Mouse (Mus musculus) limb, embryonic 15.5 days (tissue): Measurements from ENCODE around the gene Lamtor3. TPM values are rescaled to one million over a fixed set of nuclear protein-coding genes. Genes with fewer than 3 reads are reported as not detected.

Source experiments
- ATAC-seq: fragments of 200-750 bp; cut with Nextera tagmentation; 2 replicates; pipeline ENCODE4 v1.8.0; 2017; ENCODE audit warnings: low read depth, moderate TSS enrichment; ENCODE audit not compliant: insufficient number of reproducible peaks, low FRiP score, low TSS enrichment
- H3K27ac ChIP-seq: fragments of 300-500 bp; sonication (generic); 2 replicates; pipeline ENCODE4 v1.5.1; 2015; ENCODE audit warnings: moderate library complexity, mild to moderate bottlenecking, inconsistent platforms
- H3K27me3 ChIP-seq: fragments of 300-500 bp; sonication (generic); 2 replicates; pipeline ENCODE4 v1.6.1; 2015; ENCODE audit warnings: inconsistent platforms
- H3K36me3 ChIP-seq: fragments of 300-500 bp; sonication (generic); 2 replicates; pipeline ENCODE4 v1.6.1; 2015; ENCODE audit warnings: inconsistent platforms
- H3K4me1 ChIP-seq: fragments of 300-500 bp; sonication (generic); 2 replicates; pipeline ENCODE4 v1.6.1; 2015; ENCODE audit warnings: inconsistent platforms
- H3K4me2 ChIP-seq: fragments of 300-500 bp; sonication (generic); 2 replicates; pipeline ENCODE4 v1.6.1; 2015; ENCODE audit warnings: mild to moderate bottlenecking, inconsistent platforms
- H3K4me3 ChIP-seq: fragments of 300-500 bp; sonication (generic); 2 replicates; pipeline ENCODE4 v1.5.1; 2015; ENCODE audit warnings: mild to moderate bottlenecking, inconsistent platforms
- H3K9ac ChIP-seq: fragments of 300-500 bp; sonication (generic); 2 replicates; pipeline ENCODE4 v1.6.1; 2015; ENCODE audit warnings: inconsistent platforms
- H3K9me3 ChIP-seq: fragments of 300-500 bp; sonication (generic); 2 replicates; pipeline ENCODE4 v1.6.1; 2016; ENCODE audit warnings: inconsistent platforms
- WGBS: fragments of 180-500 bp; shearing (Covaris S2); methylation state at CpG from one replicate; pipeline ENCODE4 v1.1.7; 2015; 5-methylcytosine and 5-hydroxymethylcytosine counted together
- polyA plus RNA-seq: library from polyadenylated mRNA; unstranded; fragments of >200 nt; fragmentation: Nextera tagmentation; extraction: Ambion mirVana; gene quantifications from 2 replicates; pipeline ENCODE4 v1.2.1, GENCODE M21; 2015

Lamtor3 gene
- 116 TPM in 2 replicates for polyA plus RNA-seq

DNA sequence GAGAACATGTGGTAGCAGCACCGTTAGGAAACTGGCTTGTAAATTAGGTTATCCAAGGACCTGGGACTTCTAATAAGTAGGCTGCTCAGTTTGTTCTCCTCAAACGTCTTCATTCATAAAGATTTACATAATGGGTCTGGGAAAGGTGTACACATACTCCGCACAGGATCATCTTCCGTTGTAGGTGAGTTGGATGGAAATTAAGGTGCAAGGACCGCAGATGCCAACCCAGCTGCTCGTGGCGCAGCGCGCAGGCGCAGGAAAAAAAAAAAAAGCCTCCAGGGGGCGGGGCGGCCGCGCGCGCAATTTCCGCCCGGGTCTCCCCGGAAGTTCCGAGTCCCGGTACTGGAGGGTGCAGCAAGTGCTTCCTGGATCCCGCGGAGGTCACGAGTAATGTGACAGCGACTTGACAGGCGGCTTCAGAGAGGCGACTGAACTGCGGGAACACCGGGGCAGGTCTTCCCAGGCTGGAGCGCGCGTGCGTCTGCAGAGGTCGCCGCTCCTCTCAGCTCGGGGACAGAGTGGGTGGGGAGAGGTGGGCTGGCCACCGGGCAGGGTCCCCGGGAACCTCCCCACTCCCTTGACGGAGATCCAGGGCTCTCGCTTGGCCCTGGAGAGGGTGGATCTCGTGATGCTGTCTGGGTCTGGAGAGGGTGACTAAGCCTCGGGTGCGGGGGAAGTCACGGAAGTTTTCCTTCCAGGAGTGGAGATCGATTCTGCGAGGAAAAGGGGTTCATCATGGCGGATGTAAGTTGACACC is at the start of gene Lamtor3:
TSS of gene Lamtor3 (plus strand) at position 335 of the 760 bp plus-strand sequence.
- H3K27me3 ChIP-seq, result no peaks in the 10 kb centered on the region
- peaks cover 17% of the 10 kb centered on the region for H3K4me1 ChIP-seq
- WGBS, result under 1% methylated on average over 47 of the region's 47 CpGs
- peak within 1 kb of the TSS; percentile 71 for H3K9ac ChIP-seq
- H3K9me3 ChIP-seq, result no peaks in the 10 kb centered on the region
- peaks cover 14% of the 10 kb centered on the region for H3K36me3 ChIP-seq
- H3K4me3 ChIP-seq, result peak within 1 kb of the TSS; percentile 89
- peak within 1 kb of the TSS; percentile 85 for H3K27ac ChIP-seq
- peak within 1 kb of the TSS; percentile 48 for H3K4me2 ChIP-seq
- ATAC-seq, result peak; percentile 86

DNA sequence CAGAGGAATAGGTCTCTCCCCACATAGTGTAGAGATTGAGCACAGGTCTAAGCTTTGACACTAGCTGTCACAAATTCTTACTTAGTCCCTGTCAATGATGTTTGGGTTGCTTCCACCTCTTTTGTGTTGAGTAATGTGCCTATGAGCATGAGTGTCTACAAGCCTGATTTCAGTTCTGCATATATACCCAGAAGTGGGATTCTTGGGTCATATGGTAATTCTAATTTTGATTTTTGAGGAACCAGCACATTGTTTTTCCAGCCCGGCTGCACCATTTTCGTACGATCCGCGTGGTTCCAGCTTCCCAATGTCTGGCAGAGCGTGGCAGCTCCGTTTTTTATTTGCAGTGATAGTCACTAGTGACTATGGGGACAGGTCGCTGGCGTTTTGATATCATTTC is 48.9 kb upstream of the Lamtor3 start:
- H3K9me3 ChIP-seq, result no peaks in the 10 kb centered on the region
- no peaks in the 10 kb centered on the region for H3K27me3 ChIP-seq
- no peak overlapping the region for H3K4me2 ChIP-seq
- 92% methylated on average over 9 of the region's 9 CpGs for WGBS
- H3K4me3 ChIP-seq, result no peak overlapping the region
- H3K4me1 ChIP-seq, result peaks cover 13% of the 10 kb centered on the region
- H3K9ac ChIP-seq, result no peak overlapping the region
- no peak overlapping the region for H3K27ac ChIP-seq
- H3K36me3 ChIP-seq, result 0 out of 2 replicates have a peak, but pooled peaks cover 3% of the 10 kb centered on the region
- no peak for ATAC-seq

GRCm38 (mm10) chr3:137879313-137879712 is 39.0 kb upstream of the Lamtor3 start:
- WGBS, result 78% methylated on average over 3 of the region's 3 CpGs
- Histone ChIP-seq H3K27ac (no peak overlapping the region), H3K27me3 (no peaks in the 10 kb centered on the region), H3K4me1 (no peaks in the 10 kb centered on the region), H3K4me3 (no peak overlapping the region), H3K36me3 (peaks cover 7% of the 10 kb centered on the region), H3K9ac (no peak overlapping the region), H3K9me3 (no peaks in the 10 kb centered on the region), H3K4me2 (no peak overlapping the region)
- ATAC-seq, result no peak

DNA sequence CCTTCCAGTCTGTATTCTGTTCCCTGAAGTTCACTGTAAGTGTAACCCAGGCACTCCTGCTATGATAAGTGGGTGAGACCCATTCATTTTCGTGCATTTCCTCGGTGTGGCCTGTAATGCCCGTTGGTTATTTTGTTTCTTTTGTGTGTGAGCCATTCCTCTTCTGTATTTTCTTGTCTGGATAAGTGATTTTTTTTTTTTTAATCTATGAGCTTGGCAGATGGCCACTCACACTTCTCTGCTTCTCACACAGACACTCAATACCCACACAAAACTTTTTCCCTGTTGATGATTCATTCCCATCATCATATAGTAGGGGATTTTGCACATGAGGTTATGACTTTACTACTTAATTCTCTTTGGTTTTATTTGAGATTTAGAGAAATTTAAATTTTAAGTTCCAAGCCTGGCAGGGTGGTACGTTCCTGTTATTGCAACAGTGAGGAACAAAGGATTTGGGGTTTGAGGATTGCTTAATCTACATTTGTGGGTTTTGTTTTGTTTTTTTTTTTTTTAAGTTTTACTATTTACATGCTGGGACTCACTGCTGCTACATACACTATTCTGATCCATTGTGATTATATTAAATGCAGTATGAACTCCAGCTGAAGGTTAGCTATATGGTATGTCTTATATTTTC is 38.1 kb upstream of the Lamtor3 start:
- H3K9ac ChIP-seq, result no peak overlapping the region
- 83% methylated on average over 4 of the region's 4 CpGs for WGBS
- H3K27ac ChIP-seq, result no peak overlapping the region
- peaks cover 7% of the 10 kb centered on the region for H3K36me3 ChIP-seq
- H3K4me2 ChIP-seq, result no peak overlapping the region
- H3K27me3 ChIP-seq, result no peaks in the 10 kb centered on the region
- H3K4me3 ChIP-seq, result no peak overlapping the region
- H3K9me3 ChIP-seq, result no peaks in the 10 kb centered on the region
- ATAC-seq, result no peak
- H3K4me1 ChIP-seq, result no peaks in the 10 kb centered on the region

GRCm38 (mm10) chr3:137881093-137881492 is 37.2 kb upstream of the Lamtor3 start:
- Histone ChIP-seq H3K9ac (no peak overlapping the region), H3K36me3 (peaks cover 7% of the 10 kb centered on the region), H3K4me3 (no peak overlapping the region), H3K4me2 (no peak overlapping the region), H3K27me3 (no peaks in the 10 kb centered on the region), H3K9me3 (no peaks in the 10 kb centered on the region), H3K27ac (no peak overlapping the region), H3K4me1 (no peaks in the 10 kb centered on the region)
- WGBS, result 89% methylated on average over 5 of the region's 5 CpGs
- ATAC-seq, result no peak

DNA sequence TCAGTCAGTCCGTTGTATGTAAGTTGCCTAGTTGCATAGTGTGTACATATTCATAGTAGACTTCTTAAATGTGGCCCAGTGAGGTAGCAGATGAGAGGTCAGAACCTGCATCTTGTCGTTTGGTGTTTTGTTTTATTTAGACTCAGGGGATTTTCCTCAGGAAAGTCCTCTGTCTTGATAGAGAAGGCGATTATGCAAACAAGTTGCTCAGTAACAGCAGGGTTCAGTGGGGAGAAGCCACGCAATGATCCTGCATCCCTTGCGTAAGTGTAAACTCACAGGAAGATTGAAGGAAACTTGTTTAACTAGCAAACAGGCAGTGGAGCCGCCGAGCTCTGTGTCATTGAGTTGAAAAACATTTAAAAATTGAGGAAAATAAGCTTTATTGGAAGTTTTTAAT is 30.3 kb upstream of the Lamtor3 start:
- H3K27me3 ChIP-seq, result no peaks in the 10 kb centered on the region
- peaks cover 32% of the 10 kb centered on the region for H3K36me3 ChIP-seq
- WGBS, result 76% methylated on average over 7 of the region's 7 CpGs
- H3K4me3 ChIP-seq, result no peak overlapping the region
- no peak overlapping the region for H3K4me2 ChIP-seq
- no peaks in the 10 kb centered on the region for H3K4me1 ChIP-seq
- ATAC-seq, result no peak
- H3K27ac ChIP-seq, result no peak overlapping the region
- H3K9ac ChIP-seq, result no peak overlapping the region
- H3K9me3 ChIP-seq, result no peaks in the 10 kb centered on the region

- ATAC-seq, result no peak
- Histone ChIP-seq H3K36me3 (peaks cover 54% of the 10 kb centered on the region), H3K27ac (no peak overlapping the region), H3K4me2 (no peak overlapping the region), H3K9me3 (no peaks in the 10 kb centered on the region), H3K4me3 (no peak overlapping the region), H3K27me3 (no peaks in the 10 kb centered on the region), H3K9ac (no peak overlapping the region), H3K4me1 (no peaks in the 10 kb centered on the region)
- whole genome bisulfite sequencing, result 64% methylated on average over 3 of the region's 3 CpGs
These were observed 27.2 kb upstream of the Lamtor3 start for GRCm38 (mm10) chr3:137891089-137891488.

GRCm38 (mm10) chr3:137892118-137892517 is 26.2 kb upstream of the Lamtor3 start:
- no peak for ATAC-seq

DNA sequence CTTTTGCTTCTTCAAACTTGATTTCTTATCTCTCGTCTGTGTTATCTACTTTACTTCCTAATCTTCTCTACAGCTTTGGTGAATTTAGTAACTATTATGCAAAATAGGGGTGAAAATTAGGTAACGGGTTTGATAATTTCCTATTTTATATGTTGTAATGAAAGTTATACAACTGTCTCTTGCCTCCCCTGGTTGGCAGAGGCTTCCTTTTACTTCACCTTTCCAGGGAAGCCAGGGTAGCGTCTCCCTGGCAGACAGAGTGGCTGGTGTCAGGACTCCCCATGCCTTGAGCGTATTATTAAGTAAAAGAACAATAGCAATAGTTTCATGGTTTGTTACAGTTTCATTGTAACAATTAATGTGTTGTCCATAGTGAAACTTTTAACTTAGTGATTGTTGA is 24.5 kb upstream of the Lamtor3 start:
- H3K4me3 ChIP-seq, result no peak overlapping the region
- H3K36me3 ChIP-seq, result peaks cover 59% of the 10 kb centered on the region
- H3K9ac ChIP-seq, result no peak overlapping the region
- H3K27ac ChIP-seq, result no peak overlapping the region
- H3K4me2 ChIP-seq, result no peak overlapping the region
- no peaks in the 10 kb centered on the region for H3K4me1 ChIP-seq
- H3K9me3 ChIP-seq, result no peaks in the 10 kb centered on the region
- ATAC-seq, result no peak
- WGBS, result 88% methylated on average over 4 of the region's 4 CpGs
- no peaks in the 10 kb centered on the region for H3K27me3 ChIP-seq

More at GRCm38 (mm10) chr3:137892118-137892517, 26.2 kb upstream of the Lamtor3 start:
- H3K27ac ChIP-seq, result no peak overlapping the region
- H3K27me3 ChIP-seq, result no peaks in the 10 kb centered on the region
- H3K9ac ChIP-seq, result no peak overlapping the region
- H3K9me3 ChIP-seq, result no peaks in the 10 kb centered on the region
- 96% methylated on average over 4 of the region's 4 CpGs for WGBS
- peaks cover 57% of the 10 kb centered on the region for H3K36me3 ChIP-seq
- H3K4me1 ChIP-seq, result no peaks in the 10 kb centered on the region
- H3K4me2 ChIP-seq, result no peak overlapping the region
- no peak overlapping the region for H3K4me3 ChIP-seq

- H3K9ac ChIP-seq, result no peak overlapping the region
- peaks cover 45% of the 10 kb centered on the region for H3K36me3 ChIP-seq
- H3K27me3 ChIP-seq, result no peaks in the 10 kb centered on the region
- no peak overlapping the region for H3K27ac ChIP-seq
- no peaks in the 10 kb centered on the region for H3K4me1 ChIP-seq
- no peak for ATAC-seq
- H3K4me3 ChIP-seq, result no peak overlapping the region
- no peaks in the 10 kb centered on the region for H3K9me3 ChIP-seq
- no peak overlapping the region for H3K4me2 ChIP-seq
- 88% methylated on average over 3 of the region's 3 CpGs for WGBS
These were observed 23.1 kb upstream of the Lamtor3 start for GRCm38 (mm10) chr3:137895196-137895595.

DNA sequence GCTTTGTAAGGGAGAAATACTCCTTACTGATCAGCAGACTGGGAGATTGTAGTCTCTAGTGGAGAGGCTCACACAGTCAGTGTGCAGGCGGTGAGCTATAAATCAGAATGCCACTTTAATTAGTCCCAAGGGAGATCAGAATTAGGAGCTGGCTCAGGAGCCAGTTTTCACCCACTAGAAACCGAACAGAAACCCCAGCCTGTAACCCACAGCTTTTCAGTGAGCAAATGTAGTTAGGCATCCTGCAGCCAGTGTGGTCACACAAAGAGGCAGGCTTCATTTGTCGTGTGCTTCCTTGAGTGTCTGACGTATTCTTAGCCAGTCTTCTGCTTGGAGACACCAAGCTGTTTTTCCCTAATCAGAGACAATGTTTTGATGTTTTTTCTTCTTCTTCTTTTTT is 21.9 kb upstream of the Lamtor3 start:
- no peaks in the 10 kb centered on the region for H3K4me1 ChIP-seq
- ATAC-seq, result no peak
- 61% methylated on average over 4 of the region's 4 CpGs for WGBS
- H3K9ac ChIP-seq, result no peak overlapping the region
- H3K4me2 ChIP-seq, result no peak overlapping the region
- H3K9me3 ChIP-seq, result no peaks in the 10 kb centered on the region
- H3K27me3 ChIP-seq, result no peaks in the 10 kb centered on the region
- H3K36me3 ChIP-seq, result peaks cover 45% of the 10 kb centered on the region
- H3K4me3 ChIP-seq, result no peak overlapping the region
- H3K27ac ChIP-seq, result no peak overlapping the region

DNA sequence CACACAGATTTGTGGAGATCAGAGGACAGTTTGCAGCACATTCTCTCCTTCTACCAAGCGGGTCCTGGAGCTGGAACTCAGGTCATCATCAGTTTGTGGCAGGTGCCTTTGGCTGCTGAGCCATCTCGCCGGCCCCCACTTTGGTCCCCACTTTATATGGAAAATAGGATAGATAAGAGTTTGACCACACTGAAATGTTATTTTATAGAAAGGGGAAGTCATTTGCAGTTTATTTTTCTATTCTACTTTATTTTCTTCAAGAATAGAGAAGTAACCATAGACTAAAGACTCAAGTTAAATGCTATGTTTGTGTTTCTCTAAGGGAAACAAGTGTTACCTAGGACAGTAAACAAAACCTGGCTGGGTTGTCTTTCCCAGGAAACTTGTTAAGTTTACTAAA is 21.4 kb upstream of the Lamtor3 start:
- Histone ChIP-seq H3K4me3 (no peak overlapping the region), H3K36me3 (peaks cover 47% of the 10 kb centered on the region), H3K27ac (no peak overlapping the region), H3K4me1 (no peaks in the 10 kb centered on the region), H3K9ac (no peak overlapping the region), H3K4me2 (no peak overlapping the region), H3K9me3 (no peaks in the 10 kb centered on the region), H3K27me3 (no peaks in the 10 kb centered on the region)
- WGBS, result 95% methylated on average over 3 of the region's 3 CpGs
- ATAC-seq, result no peak
